Mouse (Mus musculus) layer of hippocampus, adult 11-12 months (tissue): ENCODE results near the gene Fblim1.
A peak's percentile ranks its signal among the peaks of the same experiment; 100 is the strongest.

Experiments used
- DNase-seq: peaks from one replicate; pipeline ENCODE4 v3.0.0; 2022; ENCODE audit warnings: low spot score

Gene Fblim1

DNA sequence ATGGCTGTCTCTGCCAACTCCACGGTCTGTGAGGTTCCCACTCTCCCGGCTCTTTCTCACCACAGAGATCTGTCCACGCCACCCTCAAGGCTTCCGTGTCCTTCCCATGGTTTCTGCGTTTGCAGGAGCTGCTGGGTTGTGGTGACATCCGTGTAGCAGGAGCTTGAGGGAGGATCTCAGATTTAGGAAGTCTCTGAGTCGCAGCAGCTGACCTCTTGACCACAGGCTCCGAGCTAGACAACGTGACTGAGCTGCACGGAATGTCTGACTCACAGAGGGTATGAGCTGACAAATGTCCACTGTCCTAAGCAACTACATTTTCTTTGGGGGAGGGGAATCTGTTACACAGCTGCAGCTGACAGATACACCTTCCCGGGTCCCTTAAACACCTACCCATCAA lies at the start of gene Fblim1:
Gene Fblim1 (minus strand): TSS at position 236 of the 400 bp plus-strand sequence.
- DNase-seq = no peak

DNA sequence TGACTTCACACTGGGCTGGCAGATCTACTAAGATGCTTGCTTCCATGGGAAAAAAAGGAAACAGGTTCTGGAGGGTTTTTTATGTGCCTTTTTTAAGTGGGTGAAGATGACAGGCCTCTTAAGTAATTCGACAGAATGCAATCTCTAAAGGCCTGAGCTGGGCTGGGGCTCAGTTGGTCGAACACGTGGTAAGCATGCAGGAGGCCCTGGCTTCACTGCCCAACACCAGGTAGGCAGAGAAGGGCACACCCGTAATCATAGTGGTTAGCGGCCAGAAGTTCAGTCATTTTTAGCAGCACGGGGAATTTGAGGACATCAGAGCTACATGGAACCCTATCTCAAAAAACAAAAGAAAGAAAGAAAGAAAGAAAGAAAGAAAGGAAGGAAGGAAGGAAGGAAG lies 48.6 kb upstream of the Fblim1 start:
- DNase-seq = no peak

DNA sequence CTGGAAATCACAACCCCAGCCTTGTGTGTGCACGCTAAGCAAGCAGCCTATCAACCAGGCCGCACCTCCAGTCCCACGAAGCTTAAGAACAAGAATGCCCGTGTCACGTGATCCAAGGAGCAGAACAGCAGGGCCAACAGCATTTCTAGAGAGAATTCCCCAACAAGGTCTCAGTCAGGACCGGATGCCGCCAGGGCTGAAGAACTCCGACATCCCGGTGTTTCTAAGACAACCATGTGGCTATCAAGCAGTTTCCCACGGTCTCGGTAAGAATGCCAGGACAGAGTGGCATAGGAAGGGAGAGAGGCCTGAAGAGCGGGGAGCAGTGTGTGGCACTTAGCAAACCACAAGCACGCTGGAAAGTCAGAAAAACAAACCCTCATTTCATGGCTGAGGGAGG lies 47.9 kb upstream of the Fblim1 start:
- DNase-seq = no peak

DNA sequence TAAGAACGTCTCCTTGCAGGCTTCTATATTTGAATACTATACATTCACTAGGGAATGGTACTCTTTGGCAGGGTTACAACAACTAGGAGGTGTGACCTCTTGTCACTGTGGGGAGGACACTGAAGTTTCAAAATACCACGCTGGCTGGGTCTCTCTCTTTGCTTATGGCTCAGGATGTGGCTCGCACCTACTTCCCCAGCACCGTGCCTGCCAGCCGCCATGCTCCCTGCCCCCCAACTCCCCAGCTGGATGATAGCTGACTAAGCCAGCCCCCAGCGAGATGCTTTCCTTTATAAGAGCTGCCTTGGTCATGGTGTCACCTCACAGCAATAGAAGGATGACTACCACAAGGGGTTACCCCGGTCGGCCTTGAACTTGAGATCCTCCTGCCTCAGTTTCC lies 47.1 kb upstream of the Fblim1 start:
- DNase-seq = no peak

DNA sequence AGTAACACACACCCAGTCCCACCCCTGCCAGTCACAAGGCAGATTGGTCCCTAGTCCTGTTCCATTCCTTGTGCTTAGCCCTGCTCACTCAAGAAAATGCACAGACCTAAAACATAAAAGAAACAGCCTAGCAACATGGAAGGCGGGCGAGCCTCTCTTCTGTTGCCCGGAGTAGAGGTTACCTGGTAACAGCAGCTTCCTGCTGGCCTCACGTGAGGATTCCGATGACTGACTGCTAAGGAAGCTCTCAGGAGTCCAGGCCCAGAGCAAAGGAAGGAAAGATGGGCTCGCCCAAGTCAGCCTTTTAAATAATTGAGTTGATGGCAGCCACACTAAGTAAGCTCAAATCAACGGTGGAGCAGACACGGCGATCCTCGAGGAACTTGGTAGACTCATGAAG lies 46.0 kb upstream of the Fblim1 start:
- no peak for DNase-seq

DNA sequence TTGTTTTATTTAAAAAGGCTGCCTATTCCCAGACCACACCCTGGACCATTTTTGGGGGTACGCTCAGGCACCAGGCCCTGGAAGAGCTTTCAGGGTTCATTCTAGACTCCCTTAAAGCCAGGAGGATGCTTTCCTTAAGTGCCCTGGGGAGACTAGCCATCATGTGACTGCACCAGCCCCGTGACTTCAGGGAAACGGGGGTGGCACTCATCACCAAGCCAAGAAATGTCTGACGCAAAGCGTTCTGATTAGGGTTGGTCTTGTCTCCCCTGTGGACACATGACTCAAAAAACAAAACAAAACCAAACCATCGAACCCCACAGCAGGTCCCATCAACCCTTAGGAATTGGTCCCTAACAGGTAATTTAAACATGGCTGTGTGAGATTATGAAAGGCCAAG lies 45.4 kb upstream of the Fblim1 start:
- DNase-seq = no peak

DNA sequence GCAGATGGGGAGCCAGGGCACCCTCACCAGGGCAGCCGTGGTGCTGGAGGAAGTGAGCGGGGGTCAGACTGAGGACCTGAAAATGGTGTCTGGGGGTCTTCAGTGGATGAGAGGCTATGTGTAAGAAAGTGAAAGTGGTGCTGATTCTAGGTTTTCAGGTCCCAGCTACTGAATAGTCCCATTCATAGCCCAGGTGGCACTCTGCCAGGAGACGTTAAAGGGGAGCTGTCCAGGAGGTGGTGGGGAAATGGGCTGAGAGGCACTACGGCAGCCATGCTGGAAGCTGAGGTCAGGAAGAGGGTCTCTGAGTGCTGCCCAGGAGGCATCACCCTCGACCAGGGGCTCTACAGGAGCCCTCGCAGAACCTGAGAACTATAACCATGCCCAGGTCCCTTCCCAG lies 43.3 kb upstream of the Fblim1 start:
- peak; percentile 58 for DNase-seq

DNA sequence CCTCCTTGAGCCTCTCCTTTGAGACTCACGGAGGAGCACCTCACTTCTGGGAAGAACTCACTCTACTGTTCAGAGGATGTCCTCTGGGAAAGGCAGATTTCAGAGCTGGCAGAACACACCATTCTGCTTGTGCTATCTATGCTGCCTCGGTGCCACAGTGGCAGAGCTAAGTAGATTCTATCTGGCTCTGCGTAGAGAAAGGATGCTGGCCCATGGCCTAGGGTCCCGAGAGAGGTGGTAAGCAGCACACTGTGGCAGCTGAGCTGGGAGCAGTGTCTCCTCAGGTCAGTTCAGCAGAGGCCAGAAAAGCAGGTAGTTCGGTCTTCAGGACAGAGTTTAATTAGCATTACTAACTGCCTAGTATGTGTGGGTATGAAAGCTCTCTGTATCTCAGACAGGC lies 42.4 kb upstream of the Fblim1 start:
- no peak for DNase-seq

DNA sequence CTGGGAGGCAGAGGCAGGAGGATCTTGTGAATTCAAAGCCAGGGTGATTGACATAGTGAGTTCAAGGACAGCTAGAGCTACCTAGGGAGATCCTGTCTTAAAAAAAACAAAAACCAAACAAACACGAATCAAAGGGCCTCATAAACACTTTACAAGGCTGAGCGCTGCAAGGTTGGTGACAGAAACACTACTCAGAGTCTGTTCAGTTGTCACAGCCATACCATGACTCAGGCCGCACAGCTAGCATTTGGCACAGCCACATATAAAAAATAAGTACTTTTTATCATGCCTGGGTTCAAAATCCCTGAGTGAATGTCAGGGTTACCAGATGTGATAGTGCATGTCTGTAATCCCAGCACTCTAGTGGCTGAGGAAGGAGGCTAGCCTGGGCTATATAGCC lies 41.3 kb upstream of the Fblim1 start:
- no peak for DNase-seq

DNA sequence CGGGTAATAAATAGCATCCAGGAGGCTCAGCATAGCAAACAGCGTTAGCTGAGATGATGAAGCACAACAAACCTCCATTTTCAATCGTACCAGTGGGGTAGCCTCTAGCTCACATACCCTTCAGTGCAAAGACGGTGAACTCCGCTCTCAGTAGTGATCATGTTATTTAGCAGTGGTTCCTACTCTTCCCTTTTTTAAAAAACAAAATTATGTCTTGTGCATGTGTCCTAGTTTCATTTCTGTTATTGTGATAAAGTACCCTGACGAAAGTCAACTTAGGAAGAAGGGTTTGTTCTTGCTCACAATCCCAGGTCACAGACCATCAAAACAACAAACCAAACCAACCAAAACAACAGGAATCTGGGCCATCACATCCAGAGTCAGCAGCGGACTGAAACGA lies 40.1 kb upstream of the Fblim1 start:
- no peak for DNase-seq

DNA sequence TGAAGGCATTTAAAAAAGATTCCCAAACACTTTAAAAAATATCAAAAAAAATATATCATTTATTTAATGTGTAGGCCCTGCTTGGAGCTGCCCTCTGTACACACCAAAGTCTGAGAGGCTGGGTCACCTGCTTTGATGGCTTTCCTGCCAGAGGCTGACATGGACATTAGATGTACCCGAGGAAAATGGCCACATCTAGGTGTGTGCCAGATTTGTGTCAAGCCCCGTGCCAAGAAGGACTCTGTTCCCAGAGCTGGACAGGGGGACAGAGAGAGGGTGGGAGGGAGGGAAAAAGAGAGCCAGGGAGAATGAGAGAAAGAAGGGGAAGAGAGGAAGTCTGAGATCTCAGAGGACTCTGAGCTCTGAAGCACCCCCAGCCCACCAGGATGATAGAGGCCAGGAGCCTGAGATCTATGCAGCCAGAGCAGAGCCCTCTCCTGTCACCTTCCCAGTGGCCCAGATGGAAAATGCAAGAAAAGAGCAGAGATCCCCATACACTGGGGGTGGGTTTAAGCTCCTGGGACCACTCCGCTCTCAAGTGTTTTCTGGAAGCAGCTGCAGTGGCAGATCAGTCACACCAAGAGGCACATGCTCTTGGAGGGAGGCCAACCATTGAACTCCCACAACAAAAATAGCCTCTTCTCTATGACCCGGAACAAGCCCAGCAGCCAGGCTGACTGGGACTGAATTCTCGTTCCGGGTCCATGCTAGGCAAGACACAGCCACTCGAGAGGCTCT lies 37.4 kb upstream of the Fblim1 start:
- DNase-seq = peak; percentile 87

DNA sequence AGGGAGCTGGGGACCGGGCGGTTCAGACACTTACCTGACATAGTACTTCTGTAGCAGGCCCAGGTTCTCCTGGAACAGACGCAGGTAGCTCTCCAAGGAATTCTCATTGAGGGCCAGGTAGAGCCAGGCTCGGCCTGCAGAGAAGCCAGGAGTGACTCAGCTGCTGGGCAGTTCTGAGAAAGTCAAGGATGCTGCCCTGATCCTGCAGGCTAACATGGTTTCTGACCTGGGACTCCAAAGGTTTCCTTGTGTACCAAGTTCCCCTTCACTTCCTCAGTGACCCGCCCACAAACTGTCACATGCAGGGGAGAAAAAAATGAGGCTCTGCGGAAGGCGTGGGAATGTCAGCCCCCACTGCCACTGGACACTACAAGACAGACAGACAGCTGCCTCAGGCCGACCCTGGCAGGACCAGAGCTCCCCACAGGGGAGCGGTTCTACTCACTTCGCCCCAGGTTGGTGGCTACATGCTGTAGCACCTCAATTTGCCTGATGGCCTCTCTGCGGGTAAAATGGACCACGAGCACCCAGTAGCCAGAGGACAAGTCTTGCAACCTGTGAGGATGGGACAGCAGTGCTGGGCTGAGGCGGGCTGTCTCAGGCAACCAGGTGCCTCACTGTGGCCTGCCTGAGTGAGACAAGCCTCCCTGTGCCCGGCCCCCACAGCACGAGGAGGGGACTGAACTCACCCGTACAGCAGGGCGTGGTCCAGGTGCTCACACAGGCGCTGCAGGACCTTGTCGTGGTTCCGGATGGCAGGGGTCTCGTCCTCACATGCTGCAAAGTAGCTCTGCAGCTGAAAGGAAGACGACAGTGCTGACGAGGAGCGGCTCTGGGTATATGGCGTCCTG lies 36.3 kb upstream of the Fblim1 start:
- DNase-seq = no peak

DNA sequence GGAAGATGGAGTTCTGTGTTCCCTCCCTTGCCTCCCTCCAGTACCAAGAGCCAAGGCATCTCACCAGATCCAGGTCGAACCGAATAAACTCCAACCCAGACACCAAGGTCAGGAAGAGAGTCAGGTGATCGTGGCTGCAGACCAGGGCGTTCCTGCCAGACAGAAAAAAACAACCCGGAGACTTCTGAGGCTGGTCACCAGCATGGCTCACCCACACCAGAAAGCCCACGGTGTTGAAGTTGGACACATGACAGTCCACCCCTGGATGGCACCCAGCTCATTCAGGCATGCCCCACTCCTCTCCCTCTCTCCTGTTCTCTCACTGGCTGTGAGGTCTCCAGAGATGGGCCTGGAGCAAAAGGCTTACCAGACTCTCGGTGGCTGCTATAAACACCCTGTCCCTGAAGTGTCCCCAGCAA lies 35.5 kb upstream of the Fblim1 start:
- no peak for DNase-seq

DNA sequence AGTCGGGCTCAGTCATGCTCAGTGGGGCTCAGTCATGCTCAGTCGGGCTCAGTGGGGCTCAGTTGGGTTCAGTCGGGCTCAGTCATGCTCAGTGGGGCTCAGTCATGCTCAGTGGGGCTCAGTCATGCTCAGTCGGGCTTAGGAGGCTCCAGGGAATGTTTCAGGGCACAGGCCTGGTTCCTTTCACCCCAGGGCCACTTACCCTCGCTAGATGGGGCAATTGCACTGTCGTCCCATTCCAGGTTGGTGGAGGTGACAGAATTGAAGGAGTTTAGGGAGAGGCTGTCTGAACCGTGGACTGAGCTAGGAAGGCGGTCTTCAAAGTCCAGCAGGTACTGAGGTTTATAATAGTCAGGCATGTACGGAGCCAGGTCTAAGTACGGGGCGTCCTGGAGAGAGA lies 33.6 kb upstream of the Fblim1 start:
- DNase-seq = no peak

DNA sequence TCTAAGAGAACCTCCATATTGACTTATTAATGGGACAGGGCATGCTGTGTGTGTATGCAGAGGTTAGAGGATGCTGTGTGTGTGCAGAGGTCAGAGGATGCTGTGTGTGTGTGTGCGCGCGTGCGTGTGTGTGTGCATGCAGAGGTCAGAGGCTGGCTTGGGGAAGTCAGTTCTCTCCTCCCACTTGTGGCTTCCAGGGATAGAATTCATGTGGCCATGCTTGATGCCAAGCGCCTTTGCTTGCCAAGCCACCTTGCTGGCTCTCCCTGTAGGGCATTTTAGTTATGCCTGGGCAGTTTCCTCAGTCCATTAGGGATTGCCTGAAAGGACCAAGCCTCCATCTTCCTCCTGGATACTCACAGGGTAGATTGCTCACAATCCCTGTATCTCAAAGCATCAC lies 30.8 kb upstream of the Fblim1 start:
- DNase-seq = no peak

DNA sequence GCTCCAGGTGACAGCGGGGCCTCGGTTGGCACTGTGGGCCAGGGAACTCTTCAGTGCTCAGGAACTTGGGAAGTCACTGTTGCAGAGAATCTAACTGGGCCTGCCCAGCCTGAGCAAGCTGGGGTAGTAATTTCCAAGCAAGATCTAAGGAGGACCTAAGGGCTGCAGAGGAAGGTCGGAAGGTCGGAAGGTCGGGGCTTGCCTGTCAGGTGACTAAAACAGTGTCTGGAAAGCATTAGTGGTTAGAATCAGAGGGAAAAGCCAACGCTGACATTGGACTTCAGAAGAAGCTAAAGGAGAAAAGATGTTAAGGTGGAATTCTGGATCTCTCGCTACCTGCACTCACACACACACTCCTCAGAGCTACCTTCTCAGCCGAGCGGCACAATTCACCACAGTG lies 30.1 kb upstream of the Fblim1 start:
- no peak for DNase-seq

DNA sequence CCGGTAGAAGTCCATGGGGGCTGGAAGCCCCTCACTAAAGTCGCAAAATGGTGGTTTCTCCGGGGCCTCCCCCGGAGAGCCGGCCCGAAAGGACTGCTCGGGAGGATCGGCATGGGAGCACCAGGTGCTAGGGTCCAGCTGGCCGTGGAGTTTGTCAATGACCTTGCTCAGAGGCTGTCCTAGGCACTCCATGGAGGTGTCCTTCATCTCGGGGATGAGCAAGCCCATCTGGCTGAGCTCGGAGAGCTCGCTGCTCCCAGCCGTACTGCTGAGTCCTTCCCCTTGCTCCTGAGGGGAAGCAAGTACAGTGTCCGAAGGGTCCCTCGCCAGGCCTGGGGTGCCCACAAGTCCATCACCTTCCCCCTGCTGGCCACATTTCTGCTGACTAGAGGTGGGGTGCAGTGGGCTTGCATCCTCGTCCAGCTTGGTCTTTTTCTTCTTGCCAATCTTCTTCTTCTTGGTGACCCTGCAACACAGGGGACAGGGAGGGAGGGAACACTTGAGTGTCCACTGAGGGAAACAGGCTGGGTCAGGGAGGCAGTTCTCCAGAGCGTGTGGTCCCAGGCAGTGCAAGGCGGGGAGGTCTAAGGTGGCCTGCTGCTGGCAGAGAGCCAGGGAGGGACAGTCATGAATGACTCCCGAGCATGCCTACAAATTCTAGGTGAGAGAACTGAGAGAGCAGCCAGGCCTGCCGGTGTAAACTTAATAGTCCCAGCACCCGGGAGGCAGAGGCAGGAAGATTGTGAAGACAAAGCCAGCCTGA lies 26.4 kb upstream of the Fblim1 start:
- no peak for DNase-seq

DNA sequence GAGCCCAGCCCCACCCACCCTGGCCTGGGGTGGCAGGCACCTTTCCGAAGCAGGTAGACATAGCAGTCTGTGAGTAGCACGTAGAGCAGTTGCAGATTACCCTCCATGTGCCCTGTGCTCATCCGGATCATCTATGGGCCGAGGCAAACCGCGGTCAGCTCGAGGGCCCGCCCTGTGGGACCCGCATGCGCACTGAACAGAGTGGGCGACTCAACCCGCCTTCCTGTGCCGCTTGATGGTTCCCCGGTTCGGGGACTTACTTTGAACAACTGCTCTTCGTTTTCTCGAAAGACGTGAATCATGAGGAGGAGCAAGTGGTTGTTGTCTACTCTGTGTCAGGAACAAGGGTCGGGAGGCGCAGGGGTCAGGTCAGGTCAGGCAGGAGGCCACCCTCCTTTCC lies 25.4 kb upstream of the Fblim1 start:
- DNase-seq = no peak

DNA sequence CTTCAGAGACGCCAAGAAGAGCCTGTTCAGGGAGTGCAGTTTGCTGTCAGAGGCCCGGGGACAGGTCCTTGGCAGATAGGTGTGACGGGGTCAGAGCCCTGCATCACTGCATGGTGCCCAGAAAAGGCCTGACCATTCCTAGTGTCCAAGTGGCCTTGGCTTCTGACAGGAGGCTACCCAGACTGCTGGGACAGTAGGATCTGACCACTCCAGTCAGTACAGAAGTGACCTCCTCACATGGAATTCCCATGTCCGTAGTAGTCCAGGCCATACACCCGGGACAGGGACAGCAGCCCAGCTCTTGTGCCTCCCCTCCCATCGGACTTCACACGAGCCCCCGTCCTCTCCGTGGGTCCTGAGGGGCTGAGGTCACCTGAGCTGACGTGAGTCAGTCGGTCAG lies 24.1 kb upstream of the Fblim1 start:
- no peak for DNase-seq

DNA sequence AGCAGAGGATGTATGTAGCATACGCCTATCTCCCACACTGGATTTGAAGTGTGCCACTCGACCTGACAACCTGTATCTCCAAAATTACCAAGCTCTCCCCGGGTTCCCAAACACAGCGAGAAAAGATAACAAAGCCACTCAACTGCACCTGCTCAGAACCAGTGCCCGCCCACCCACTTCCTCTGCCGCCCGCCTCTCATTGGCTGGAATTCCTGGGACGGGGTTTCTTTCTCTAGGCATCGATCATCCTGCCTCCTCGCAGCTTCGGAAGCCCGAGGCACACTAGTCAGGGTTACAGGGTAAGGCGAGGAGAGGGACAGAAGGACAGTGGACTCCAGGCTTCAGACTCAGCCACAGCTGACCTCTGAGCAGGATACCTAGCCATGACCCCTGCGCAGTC lies 22.8 kb upstream of the Fblim1 start:
- no peak for DNase-seq

DNA sequence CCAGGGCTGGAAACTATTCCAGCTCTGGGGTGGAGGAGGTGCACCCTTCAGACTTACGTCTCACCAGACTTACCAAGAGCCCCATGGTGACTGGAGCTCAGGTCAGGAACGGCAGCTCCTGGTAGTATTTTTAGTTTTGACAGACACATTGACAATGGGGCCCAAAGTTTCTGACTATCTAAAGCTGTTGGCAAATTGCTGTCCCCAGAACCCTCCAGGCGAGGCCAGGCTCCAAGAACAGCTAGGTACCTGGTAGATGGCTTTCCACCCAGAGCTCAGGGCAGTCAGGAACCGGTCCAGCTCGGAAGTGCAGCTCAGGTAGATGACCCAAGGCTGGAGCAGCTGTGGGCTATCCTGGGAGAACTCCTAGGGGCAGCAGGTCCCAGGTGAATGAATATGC lies 21.6 kb upstream of the Fblim1 start:
- no peak for DNase-seq

DNA sequence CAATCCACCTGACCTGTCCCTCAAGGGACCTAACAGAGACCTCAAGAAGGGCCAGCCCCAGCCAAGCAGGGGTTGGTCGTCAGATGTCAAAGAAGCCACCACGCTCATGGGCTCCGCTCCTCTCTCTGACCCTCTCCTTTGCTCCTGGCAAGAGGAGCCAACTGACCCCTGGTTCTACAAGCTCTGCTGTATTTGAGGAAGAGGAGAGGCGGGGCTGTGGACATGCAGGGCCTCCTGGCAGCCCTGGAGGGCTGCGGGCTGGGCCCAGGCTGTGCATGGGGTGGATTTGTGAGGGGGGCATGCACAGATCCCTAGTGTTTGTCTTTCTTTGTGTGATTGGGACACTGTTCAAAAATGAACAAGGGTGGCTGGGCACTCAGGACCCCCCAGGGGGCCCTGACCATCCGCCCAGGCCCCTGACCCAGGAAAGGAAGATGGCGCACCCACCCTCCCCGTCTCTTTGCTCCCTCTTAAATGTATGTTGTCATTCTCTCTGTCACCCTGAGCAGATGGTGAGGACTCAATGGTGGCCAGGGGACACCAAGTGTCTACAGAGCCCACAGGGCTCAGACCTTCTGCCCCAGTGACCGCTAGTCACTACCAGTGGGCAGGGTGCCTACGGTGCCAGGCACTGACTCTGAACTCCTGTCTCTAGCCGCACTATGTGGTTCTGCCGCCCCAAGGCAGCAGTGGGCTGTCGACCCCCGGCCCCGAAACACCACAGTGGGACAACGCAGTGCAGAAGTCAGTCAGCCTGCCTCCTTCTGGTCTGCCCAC lies 20.1 kb upstream of the Fblim1 start:
- no peak for DNase-seq
